Mouse (Mus musculus) embryonic facial prominence, embryonic 13.5 days (tissue): ENCODE data around the gene Dync1i2. TPM values are rescaled to one million over a fixed set of nuclear protein-coding genes. Genes with fewer than 3 reads are reported as not detected.

ENCODE experiments used
- ATAC-seq: fragments of 200-750 bp; cut with Nextera tagmentation; 2 replicates; pipeline ENCODE4 v1.8.0; 2017; ENCODE audit warnings: low read depth; ENCODE audit not compliant: insufficient number of reproducible peaks, insufficient read depth, low FRiP score, low TSS enrichment
- H3K27ac ChIP-seq: fragments of 300-500 bp; sonication (generic); 2 replicates; pipeline ENCODE4 v1.5.1; 2015; ENCODE audit warnings: moderate library complexity, mild to moderate bottlenecking, inconsistent platforms
- H3K27me3 ChIP-seq: fragments of 300-500 bp; sonication (generic); 2 replicates; pipeline ENCODE4 v1.6.1; 2015; ENCODE audit warnings: mild to moderate bottlenecking, inconsistent platforms
- H3K36me3 ChIP-seq: fragments of 300-500 bp; sonication (generic); 2 replicates; pipeline ENCODE4 v1.6.1; 2015; ENCODE audit warnings: mild to moderate bottlenecking, inconsistent platforms
- H3K4me1 ChIP-seq: fragments of 300-500 bp; sonication (generic); 2 replicates; pipeline ENCODE4 v1.6.1; 2015; ENCODE audit warnings: inconsistent platforms
- H3K4me2 ChIP-seq: fragments of 300-500 bp; sonication (generic); 2 replicates; pipeline ENCODE4 v1.6.1; 2015; ENCODE audit warnings: moderate library complexity, mild to moderate bottlenecking, inconsistent platforms
- H3K4me3 ChIP-seq: fragments of 300-500 bp; sonication (generic); 2 replicates; pipeline ENCODE4 v1.5.1; 2015; ENCODE audit warnings: mild to moderate bottlenecking, inconsistent platforms
- H3K9ac ChIP-seq: fragments of 300-500 bp; sonication (generic); 2 replicates; pipeline ENCODE4 v1.6.1; 2015; ENCODE audit warnings: mild to moderate bottlenecking, inconsistent platforms
- H3K9me3 ChIP-seq: fragments of 300-500 bp; sonication (generic); 2 replicates; pipeline ENCODE4 v1.6.1; 2016; ENCODE audit warnings: inconsistent platforms
- WGBS: fragments of 180-500 bp; shearing (Covaris S2); methylation state at CpG from one replicate; pipeline ENCODE4 v1.1.7; 2015; ENCODE audit warnings: mixed read lengths; 5-methylcytosine and 5-hydroxymethylcytosine counted together
- polyA plus RNA-seq: library from polyadenylated mRNA; unstranded; fragments of >200 nt; fragmentation: Nextera tagmentation; extraction: Ambion mirVana; gene quantifications from 2 replicates; pipeline ENCODE4 v1.2.1, GENCODE M21; 2015

Gene Dync1i2
- polyA plus RNA-seq, 1 experiment from 2014 or later = 110 TPM

GRCm38 (mm10) chr2:71244807-71245206 lies 33.3 kb downstream of the Dync1i2 start:
- peaks cover 33% of the 10 kb centered on the region for H3K36me3 ChIP-seq
- no peaks in the 10 kb centered on the region for H3K27me3 ChIP-seq
- no peaks in the 10 kb centered on the region for H3K9me3 ChIP-seq
- no peaks in the 10 kb centered on the region for H3K4me1 ChIP-seq
- WGBS = 79% methylated on average over 7 of the region's 7 CpGs
- no peak overlapping the region for H3K4me3 ChIP-seq
- ATAC-seq = no peak
- H3K9ac ChIP-seq = no peak overlapping the region
- H3K27ac ChIP-seq = no peak overlapping the region
- no peak overlapping the region for H3K4me2 ChIP-seq

- Histone ChIP-seq H3K36me3 (peaks cover 33% of the 10 kb centered on the region), H3K4me2 (no peak overlapping the region), H3K27ac (no peak overlapping the region), H3K4me3 (no peak overlapping the region), H3K9me3 (no peaks in the 10 kb centered on the region), H3K4me1 (no peaks in the 10 kb centered on the region), H3K9ac (no peak overlapping the region), H3K27me3 (no peaks in the 10 kb centered on the region)
- ATAC-seq = no peak
- WGBS = 83% methylated on average over 3 of the region's 3 CpGs
Observed at GRCm38 (mm10) chr2:71245416-71245815, 33.9 kb downstream of the Dync1i2 start.

- 84% methylated on average over 5 of the region's 5 CpGs for WGBS
- Histone ChIP-seq H3K9me3 (no peaks in the 10 kb centered on the region), H3K9ac (no peak overlapping the region), H3K36me3 (peaks cover 36% of the 10 kb centered on the region), H3K27ac (no peak overlapping the region), H3K4me1 (no peaks in the 10 kb centered on the region), H3K4me2 (no peak overlapping the region), H3K27me3 (no peaks in the 10 kb centered on the region), H3K4me3 (no peak overlapping the region)
- ATAC-seq = no peak
Observed at GRCm38 (mm10) chr2:71246096-71246495, 34.6 kb downstream of the Dync1i2 start.

- Histone ChIP-seq H3K27me3 (no peaks in the 10 kb centered on the region), H3K4me1 (no peaks in the 10 kb centered on the region), H3K4me3 (no peak overlapping the region), H3K9ac (no peak overlapping the region), H3K4me2 (no peak overlapping the region), H3K27ac (no peak overlapping the region), H3K36me3 (peaks cover 48% of the 10 kb centered on the region), H3K9me3 (no peaks in the 10 kb centered on the region)
- 26% methylated on average over 3 of the region's 3 CpGs for WGBS
- no peak for ATAC-seq
Observed at GRCm38 (mm10) chr2:71248071-71248470, 36.6 kb downstream of the Dync1i2 start.

- Histone ChIP-seq H3K27ac (no peak overlapping the region), H3K4me3 (no peak overlapping the region), H3K36me3 (peaks cover 63% of the 10 kb centered on the region), H3K4me1 (no peaks in the 10 kb centered on the region), H3K4me2 (no peak overlapping the region), H3K9ac (no peak overlapping the region), H3K9me3 (no peaks in the 10 kb centered on the region), H3K27me3 (no peaks in the 10 kb centered on the region)
- WGBS = 67% methylated on average over 5 of the region's 5 CpGs
- no peak for ATAC-seq
Observed at GRCm38 (mm10) chr2:71250841-71251240, 39.3 kb downstream of the Dync1i2 start.

GRCm38 (mm10) chr2:71254836-71255235 lies 43.3 kb downstream of the Dync1i2 start:
- H3K27ac ChIP-seq = no peak overlapping the region
- 81% methylated on average over 4 of the region's 4 CpGs for WGBS
- H3K9ac ChIP-seq = no peak overlapping the region
- no peaks in the 10 kb centered on the region for H3K27me3 ChIP-seq
- H3K36me3 ChIP-seq = peaks cover 83% of the 10 kb centered on the region
- H3K9me3 ChIP-seq = no peaks in the 10 kb centered on the region
- no peak for ATAC-seq
- no peak overlapping the region for H3K4me3 ChIP-seq
- H3K4me1 ChIP-seq = no peaks in the 10 kb centered on the region
- no peak overlapping the region for H3K4me2 ChIP-seq

- Histone ChIP-seq H3K9me3 (no peaks in the 10 kb centered on the region), H3K4me1 (no peaks in the 10 kb centered on the region), H3K9ac (no peak overlapping the region), H3K4me2 (no peak overlapping the region), H3K27ac (no peak overlapping the region), H3K36me3 (peaks cover 81% of the 10 kb centered on the region), H3K4me3 (no peak overlapping the region), H3K27me3 (no peaks in the 10 kb centered on the region)
- 91% methylated on average over 7 of the region's 7 CpGs for WGBS
- no peak for ATAC-seq
Observed at GRCm38 (mm10) chr2:71256581-71256980, 45.1 kb downstream of the Dync1i2 start.

GRCm38 (mm10) chr2:71264585-71264984 lies 53.1 kb downstream of the Dync1i2 start:
- Histone ChIP-seq H3K4me3 (no peak overlapping the region), H3K27me3 (no peaks in the 10 kb centered on the region), H3K4me1 (no peaks in the 10 kb centered on the region), H3K9me3 (no peaks in the 10 kb centered on the region), H3K9ac (no peak overlapping the region), H3K36me3 (peaks cover 82% of the 10 kb centered on the region), H3K4me2 (no peak overlapping the region), H3K27ac (no peak overlapping the region)
- no peak for ATAC-seq
- 95% methylated on average over 20 of the region's 20 CpGs for WGBS

- no peak overlapping the region for H3K9ac ChIP-seq
- peaks cover 3% of the 10 kb centered on the region for H3K4me1 ChIP-seq
- no peak overlapping the region for H3K4me2 ChIP-seq
- H3K27me3 ChIP-seq = no peaks in the 10 kb centered on the region
- H3K4me3 ChIP-seq = no peak overlapping the region
- 91% methylated on average over 8 of the region's 8 CpGs for WGBS
- peaks cover 50% of the 10 kb centered on the region for H3K36me3 ChIP-seq
- no peaks in the 10 kb centered on the region for H3K9me3 ChIP-seq
- H3K27ac ChIP-seq = no peak overlapping the region
- no peak for ATAC-seq
Observed at GRCm38 (mm10) chr2:71268691-71269090, 57.2 kb downstream of the Dync1i2 start.

- 57% methylated on average over 1 of the region's 1 CpGs for WGBS
- Histone ChIP-seq H3K27me3 (no peaks in the 10 kb centered on the region), H3K36me3 (peaks cover 46% of the 10 kb centered on the region), H3K27ac (no peak overlapping the region), H3K4me2 (no peak overlapping the region), H3K9ac (no peak overlapping the region), H3K9me3 (no peaks in the 10 kb centered on the region), H3K4me1 (peaks cover 9% of the 10 kb centered on the region), H3K4me3 (no peak overlapping the region)
- no peak for ATAC-seq
Observed at GRCm38 (mm10) chr2:71269332-71269731, 57.8 kb downstream of the Dync1i2 start.

- no peak overlapping the region for H3K4me2 ChIP-seq
- H3K4me1 ChIP-seq = peaks cover 15% of the 10 kb centered on the region
- no peak overlapping the region for H3K9ac ChIP-seq
- 83% methylated on average over 4 of the region's 4 CpGs for WGBS
- H3K36me3 ChIP-seq = peaks cover 38% of the 10 kb centered on the region
- H3K27me3 ChIP-seq = no peaks in the 10 kb centered on the region
- H3K9me3 ChIP-seq = no peaks in the 10 kb centered on the region
- no peak for ATAC-seq
- H3K4me3 ChIP-seq = no peak overlapping the region
- H3K27ac ChIP-seq = no peak overlapping the region
Observed at GRCm38 (mm10) chr2:71270085-71270484, 58.6 kb downstream of the Dync1i2 start.

- ATAC-seq = 0 out of 2 replicates have a peak, but pooled peaks have one; percentile 37
- 22% methylated on average over 23 of the region's 23 CpGs for WGBS
- Histone ChIP-seq H3K36me3 (peaks cover 15% of the 10 kb centered on the region), H3K4me2 (peak overlapping the region; percentile 55), H3K27ac (peak overlapping the region; percentile 72), H3K4me3 (peak overlapping the region; percentile 33), H3K4me1 (peaks cover 18% of the 10 kb centered on the region), H3K27me3 (no peaks in the 10 kb centered on the region), H3K9ac (peak overlapping the region; percentile 54), H3K9me3 (no peaks in the 10 kb centered on the region)
Observed at GRCm38 (mm10) chr2:71273955-71274679, 62.6 kb downstream of the Dync1i2 start.
